Mouse (Mus musculus) embryonic facial prominence, embryonic 11.5 days (tissue): ENCODE measurements at regions not wholly inside any gene's neighbourhood (a gene's known extent, or its start where the extent isn't known, plus 50 kb on each side); places are given as distances from the start of the nearest gene placed in this dataset. TPM values are rescaled to one million over a fixed set of nuclear protein-coding genes. Genes with fewer than 3 reads are reported as not detected.
"Not testable (repeated sequence)": the region's sequence is repeated elsewhere in the genome, so short reads cannot be mapped to it uniquely, and the experiment has no call there.

Experiments
- ATAC-seq: fragments of 200-750 bp; cut with Nextera tagmentation; replicated peaks from 2 replicates; pipeline ENCODE4 v1.8.0; 2017; ENCODE audit warnings: low read depth; ENCODE audit not compliant: insufficient number of reproducible peaks, low FRiP score, low TSS enrichment
- DNase-seq: peaks from one replicate; pipeline ENCODE4 v3.0.0-alpha.2; 2015; ENCODE audit warnings: low spot score
- H3K27ac ChIP-seq: fragments of 300-500 bp; sonication (generic); replicated peaks from 2 replicates; pipeline ENCODE4 v1.5.1; 2014; ENCODE audit warnings: mild to moderate bottlenecking, low read depth, low read length, control low read depth
- H3K27me3 ChIP-seq: fragments of 300-500 bp; sonication (generic); 2 replicates; pipeline ENCODE4 v1.6.1; 2014; ENCODE audit warnings: mild to moderate bottlenecking, low read length, moderate library complexity, mixed read lengths; ENCODE audit not compliant: control insufficient read depth, insufficient read depth
- H3K36me3 ChIP-seq: fragments of 300-500 bp; sonication (generic); replicated peaks from 2 replicates; pipeline ENCODE4 v1.6.1; 2014; ENCODE audit warnings: low read depth, mild to moderate bottlenecking, low read length, moderate library complexity, mixed read lengths; ENCODE audit not compliant: control insufficient read depth, insufficient read depth
- H3K4me1 ChIP-seq: fragments of 300-500 bp; sonication (generic); 2 replicates; pipeline ENCODE4 v1.6.1; 2014; ENCODE audit warnings: low read length, mixed read lengths; ENCODE audit not compliant: control insufficient read depth, insufficient read depth
- H3K4me2 ChIP-seq: fragments of 300-500 bp; sonication (generic); 2 replicates; pipeline ENCODE4 v1.6.1; 2014; ENCODE audit warnings: low read depth, mild to moderate bottlenecking, control low read depth, low read length, moderate library complexity
- H3K4me3 ChIP-seq: fragments of 300-500 bp; sonication (generic); 2 replicates; pipeline ENCODE4 v1.5.1; 2014; ENCODE audit warnings: low read depth, low read length, control low read depth
- H3K9ac ChIP-seq: fragments of 300-500 bp; sonication (generic); replicated peaks from 2 replicates; pipeline ENCODE4 v1.6.1; 2014; ENCODE audit warnings: mild to moderate bottlenecking, control low read depth, low read length
- H3K9me3 ChIP-seq: fragments of 300-500 bp; sonication (generic); replicated peaks from 2 replicates; pipeline ENCODE4 v1.6.1; 2016; ENCODE audit warnings: mild to moderate bottlenecking, low read length, inconsistent platforms, mixed read lengths; ENCODE audit not compliant: control insufficient read depth
- WGBS: fragments of 180-500 bp; shearing (Covaris S2); extraction: QIAGEN DNeasy Blood & Tissue Kit; methylation state at CpG from one replicate; pipeline ENCODE4 v1.1.7; 2014; 5-methylcytosine and 5-hydroxymethylcytosine counted together
- microRNA-seq: library from miRNA; unstranded; fragments of <30 nt; microRNA quantifications from one replicate; pipeline ENCODE4, GENCODE M21; 2016; ENCODE audit warnings: borderline number of aligned reads

GRCm38 (mm10) chr8:71171478-71172210, 100.9 kb upstream of the Myo9b start:
- peak; percentile 14; the same call in 1 of the 2 replicates for ATAC-seq
- DNase-seq, H3K9ac ChIP-seq, H3K4me2 ChIP-seq, H3K4me1 ChIP-seq, H3K27ac ChIP-seq, H3K4me3 ChIP-seq, H3K27me3 ChIP-seq, H3K9me3 ChIP-seq, H3K36me3 ChIP-seq: not testable (repeated sequence)
- 74% methylated on average over 3 of the region's 3 CpGs for WGBS

GRCm38 (mm10) chr8:71192939-71193338, 79.6 kb upstream of the Myo9b start:
- 80% methylated on average over 1 of the region's 1 CpGs for WGBS
- H3K4me3 ChIP-seq, H3K27ac ChIP-seq, H3K27me3 ChIP-seq, H3K9me3 ChIP-seq, H3K4me1 ChIP-seq, H3K36me3 ChIP-seq, H3K4me2 ChIP-seq, H3K9ac ChIP-seq, DNase-seq: not testable (repeated sequence)
- ATAC-seq = peak; percentile 71; the same call in 1 of the 2 replicates

- H3K4me3 ChIP-seq, H3K9me3 ChIP-seq, H3K36me3 ChIP-seq, H3K4me1 ChIP-seq, H3K27me3 ChIP-seq, H3K4me2 ChIP-seq, H3K27ac ChIP-seq, DNase-seq, H3K9ac ChIP-seq: not testable (repeated sequence)
- 75% methylated on average over 9 of the region's 9 CpGs for WGBS
- 0 out of 2 replicates have a peak, but pooled peaks have one; percentile 34 for ATAC-seq
These were observed 77.3 kb upstream of the Myo9b start for GRCm38 (mm10) chr8:71195006-71195722.

Small RNA genes lying in the stretch of these regions (microRNA-seq; reads per million reads assigned to microRNA genes)
- gene Gm27628 = not detected
